Mouse (Mus musculus) right cerebral cortex, postnatal 10 days (tissue): ENCODE results near the gene Serpinb6e.
A peak's percentile ranks its signal among the peaks of the same experiment; 100 is the strongest.

Experiments used
- DNase-seq, 2 experiments: peaks; one replicate each; pipeline ENCODE4 v3.0.0; 2021; ENCODE audit warnings: low spot score in 2 of 2

Gene Serpinb6e

DNA sequence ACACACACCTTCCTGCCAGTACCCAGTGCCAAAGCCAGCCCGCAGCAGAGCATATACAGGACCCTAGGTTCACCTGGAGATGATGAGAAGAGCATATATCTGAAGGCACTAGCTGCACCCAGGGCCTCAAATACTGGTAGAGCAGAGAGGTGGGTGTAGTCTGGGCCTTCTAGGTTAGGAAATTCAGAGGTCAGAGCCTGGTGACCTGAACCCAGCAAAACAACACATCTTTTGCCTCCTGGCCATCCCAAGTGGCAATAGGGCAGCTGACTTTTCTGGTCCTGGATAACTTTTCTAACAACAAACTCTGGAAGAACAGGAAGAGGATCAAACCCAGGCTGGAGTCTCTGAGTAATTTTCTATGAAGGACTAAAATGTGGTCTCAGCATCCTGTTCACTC, at the start of gene Serpinb6e:
Serpinb6e (minus strand) TSS at position 101 of the 400 bp plus-strand sequence.
- no peak for DNase-seq

GRCm38 (mm10) chr13:33830751-33831150, 12.5 kb downstream of the Serpinb6e start:
- no peak for DNase-seq

DNA sequence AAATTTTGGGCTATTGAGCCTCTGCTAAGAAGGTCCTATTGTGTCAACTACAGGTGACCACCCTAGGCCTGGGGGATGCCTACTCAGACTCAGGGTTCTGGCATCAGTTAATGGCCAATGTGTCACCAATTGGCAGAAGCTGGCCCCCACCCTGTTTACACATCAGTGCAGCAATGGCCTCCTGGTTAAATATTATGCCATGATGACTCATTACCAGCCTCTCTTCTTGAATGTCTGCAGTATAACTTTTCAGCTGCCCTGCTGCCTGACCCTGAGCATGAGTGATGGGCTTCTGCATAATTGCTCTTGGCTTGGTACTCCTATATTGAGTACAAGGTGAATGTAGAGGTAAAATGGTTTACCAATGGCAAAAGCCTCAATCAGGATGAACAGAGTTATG, 19.8 kb downstream of the Serpinb6e start:
- DNase-seq: no peak

DNA sequence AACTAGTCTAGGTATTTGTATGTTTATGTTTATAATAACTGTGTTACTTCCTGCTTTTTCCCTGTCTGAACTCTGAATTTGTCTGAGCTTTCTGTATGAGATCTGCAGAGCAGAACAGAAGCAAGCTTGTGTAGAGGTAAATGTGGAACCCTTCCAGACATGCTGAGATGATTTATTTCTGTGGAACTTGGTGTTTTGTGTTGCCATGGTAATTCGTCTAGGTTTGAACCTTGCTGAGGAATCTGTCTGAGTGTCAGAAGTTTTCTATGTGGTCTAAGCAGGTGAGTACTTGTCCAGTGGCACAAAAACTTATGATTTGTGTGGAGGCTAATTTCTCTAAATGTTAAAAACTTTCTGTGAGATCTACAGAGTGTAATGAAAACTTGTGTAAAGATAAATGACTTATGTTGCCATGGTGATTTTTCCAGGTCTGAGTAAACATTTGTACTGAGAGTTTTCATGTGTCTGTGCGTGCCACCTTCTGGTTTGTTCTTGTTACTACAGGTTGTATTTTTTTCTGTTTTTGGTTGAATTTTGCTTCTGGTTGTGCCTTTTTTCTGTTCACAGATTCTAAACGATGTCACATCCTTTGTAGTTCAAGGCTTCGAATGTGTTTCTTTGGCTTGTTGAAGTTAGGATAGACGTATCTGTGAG, 21.6 kb downstream of the Serpinb6e start:
- DNase-seq: peak; percentile 22 to 30
